Mouse (Mus musculus) cerebral cortex, adult 2 months (tissue): ENCODE data around the gene Mrpl34.

ENCODE experiments used
- WGBS: fragments of 180-500 bp; shearing (Covaris S2); methylation state at CpG from one replicate; pipeline ENCODE4 v1.1.7; 2018; 5-methylcytosine and 5-hydroxymethylcytosine counted together

The Mrpl34 gene

GRCm38 (mm10) chr8:71496481-71496880 is 31.7 kb downstream of the Mrpl34 start:
- 42% methylated on average over 11 of the region's 11 CpGs for WGBS

GRCm38 (mm10) chr8:71497077-71497645 is 32.4 kb downstream of the Mrpl34 start:
- 96% methylated on average over 1 of the region's 1 CpGs for WGBS

GRCm38 (mm10) chr8:71497881-71498501 is 33.2 kb downstream of the Mrpl34 start:
- 35% methylated on average over 15 of the region's 15 CpGs for WGBS

- 54% methylated on average over 16 of the region's 16 CpGs for WGBS
Observed at GRCm38 (mm10) chr8:71498816-71499690, 34.3 kb downstream of the Mrpl34 start.

- WGBS, result 98% methylated on average over 4 of the region's 4 CpGs
Observed at GRCm38 (mm10) chr8:71504349-71504748, 39.6 kb downstream of the Mrpl34 start.

GRCm38 (mm10) chr8:71505326-71505725 is 40.6 kb downstream of the Mrpl34 start:
- 96% methylated on average over 4 of the region's 4 CpGs for WGBS

- WGBS, result 69% methylated on average over 4 of the region's 4 CpGs
Observed at GRCm38 (mm10) chr8:71505979-71506378, 41.2 kb downstream of the Mrpl34 start.

- WGBS, result under 1% methylated on average over 61 of the region's 61 CpGs
Observed at GRCm38 (mm10) chr8:71507589-71508104, 42.9 kb downstream of the Mrpl34 start.

- 73% methylated on average over 2 of the region's 2 CpGs for WGBS
Observed at GRCm38 (mm10) chr8:71509316-71509715, 44.6 kb downstream of the Mrpl34 start.

- WGBS, result 62% methylated on average over 13 of the region's 14 CpGs
Observed at GRCm38 (mm10) chr8:71511644-71512043, 46.9 kb downstream of the Mrpl34 start, which contains the start of gene Plvap. Plvap (minus strand) TSS chr8:71511752.

- WGBS, result 75% methylated on average over 15 of the region's 15 CpGs
Observed at GRCm38 (mm10) chr8:71513018-71513754, 48.4 kb downstream of the Mrpl34 start.

- 70% methylated on average over 5 of the region's 5 CpGs for WGBS
Observed at GRCm38 (mm10) chr8:71515043-71515442, 50.3 kb downstream of the Mrpl34 start.
